Mouse (Mus musculus) lung, adult 2 months (tissue): ENCODE measurements at regions not wholly inside any gene's neighbourhood (a gene's known extent, or its start where the extent isn't known, plus 50 kb on each side); places are given as distances from the start of the nearest gene placed in this dataset.

Source experiments
- CTCF ChIP-seq: fragments of 200-500 bp; IDR thresholded peaks from 2 replicates; pipeline ENCODE4 v1.5.1; 2011; ENCODE audit warnings: mild to moderate bottlenecking, low read length, control low read depth; ENCODE audit not compliant: insufficient read depth
- POLR2A ChIP-seq: fragments of 200-500 bp; IDR thresholded peaks from 2 replicates; pipeline ENCODE4 v1.6.1; 2011; ENCODE audit warnings: low read depth, mild to moderate bottlenecking, control low read depth, low read length, borderline replicate concordance; ENCODE audit errors: extremely low read depth

DNA sequence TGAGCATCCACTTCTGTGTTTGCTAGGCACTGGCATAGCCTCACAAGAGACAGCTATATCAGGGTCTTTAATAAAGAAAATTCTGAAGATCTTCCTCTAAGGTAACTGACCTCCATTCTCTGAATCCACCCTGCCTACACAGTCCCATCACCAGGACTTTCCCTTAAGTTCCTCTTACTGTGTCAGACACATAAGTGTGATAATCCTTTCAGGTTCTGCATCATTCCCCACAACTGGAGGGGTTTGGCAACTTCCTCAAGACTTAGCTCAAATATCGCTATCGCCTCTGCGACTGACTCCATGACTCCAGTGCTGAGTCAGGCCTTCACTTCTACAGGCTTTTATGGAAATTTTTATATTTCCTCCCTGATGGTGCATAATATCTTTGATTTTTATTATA, 111.0 kb upstream of the 9330182O14Rik start:
- TF ChIP-seq CTCF (no peak), POLR2A (no peak)
